Mouse (Mus musculus) gastrocnemius, adult 2 months (tissue): ENCODE data around the gene Smim5. TPM values are rescaled to one million over a fixed set of nuclear protein-coding genes. Genes with fewer than 3 reads are reported as not detected.

ENCODE experiments used
- DNase-seq: peaks from one replicate; pipeline ENCODE4 v3.0.0; 2022
- H3K27ac ChIP-seq: fragments of 200-600 bp; 2 replicates; pipeline ENCODE4 v1.8.1; 2022; ENCODE audit warnings: mild to moderate bottlenecking
- H3K4me3 ChIP-seq: fragments of 200-600 bp; 2 replicates; pipeline ENCODE4 v1.8.1; 2022; ENCODE audit warnings: mild to moderate bottlenecking, moderate library complexity
- CTCF ChIP-seq: fragments of 200-600 bp; IDR thresholded peaks from 2 replicates; pipeline ENCODE4 v1.8.1; 2022; ENCODE audit warnings: antibody characterized with exemption, mild to moderate bottlenecking, moderate library complexity
- intact Hi-C: fragments of 180-260 bp; cut with DNase I; formaldehyde crosslinking; loops from one replicate; pipeline ENCODE4 v1.15.1; 2025
- total RNA-seq, 2 experiments: library from RNA; stranded (reverse); gene quantifications; 2 replicates each; pipeline ENCODE4 v1.2.3; 2021

Smim5 gene
- total RNA-seq, 2 experiments from 2014 or later: 0.23 to 0.89 TPM

- no peak for TF ChIP-seq CTCF
These were observed 21.7 kb upstream of the Smim5 start for GRCm38 (mm10) chr11:115878071-115878470.

GRCm38 (mm10) chr11:115881002-115881401 is 18.8 kb upstream of the Smim5 start:
- Histone ChIP-seq H3K27ac (no peak overlapping the region), H3K4me3 (no peak overlapping the region)
- intact Hi-C loops: loop anchor here (1.0 kb wide), 1 partner anchor 158 kb away; no protein-coding TSS in a partner anchor
- DNase-seq: peak; percentile 53
- peak; percentile 80 for TF ChIP-seq CTCF

More at GRCm38 (mm10) chr11:115878071-115878470, 21.7 kb upstream of the Smim5 start:
- intact Hi-C loops: no loop called here
- H3K27ac ChIP-seq: no peak overlapping the region
- no peak overlapping the region for H3K4me3 ChIP-seq
- no peak for DNase-seq

- intact Hi-C loops: no loop called here
- no peak overlapping the region for H3K4me3 ChIP-seq
- DNase-seq: no peak
- TF ChIP-seq CTCF: no peak
- no peak overlapping the region for H3K27ac ChIP-seq
These were observed 16.5 kb upstream of the Smim5 start for GRCm38 (mm10) chr11:115883251-115883650.

- H3K27ac ChIP-seq: no peak overlapping the region
- intact Hi-C loops: no loop called here
- H3K4me3 ChIP-seq: no peak overlapping the region
- no peak for DNase-seq
- no peak for TF ChIP-seq CTCF
These were observed 15.4 kb upstream of the Smim5 start for GRCm38 (mm10) chr11:115884361-115884760.

- no peak overlapping the region for H3K4me3 ChIP-seq
- DNase-seq: no peak
- TF ChIP-seq CTCF: no peak
- intact Hi-C loops: no loop called here
- H3K27ac ChIP-seq: no peak overlapping the region
These were observed 14.5 kb upstream of the Smim5 start for GRCm38 (mm10) chr11:115885281-115885680.

- TF ChIP-seq CTCF: no peak
- DNase-seq: no peak
- intact Hi-C loops: no loop called here
- no peak overlapping the region for H3K27ac ChIP-seq
- H3K4me3 ChIP-seq: no peak overlapping the region
These were observed 13.3 kb upstream of the Smim5 start for GRCm38 (mm10) chr11:115886446-115886845.

DNA sequence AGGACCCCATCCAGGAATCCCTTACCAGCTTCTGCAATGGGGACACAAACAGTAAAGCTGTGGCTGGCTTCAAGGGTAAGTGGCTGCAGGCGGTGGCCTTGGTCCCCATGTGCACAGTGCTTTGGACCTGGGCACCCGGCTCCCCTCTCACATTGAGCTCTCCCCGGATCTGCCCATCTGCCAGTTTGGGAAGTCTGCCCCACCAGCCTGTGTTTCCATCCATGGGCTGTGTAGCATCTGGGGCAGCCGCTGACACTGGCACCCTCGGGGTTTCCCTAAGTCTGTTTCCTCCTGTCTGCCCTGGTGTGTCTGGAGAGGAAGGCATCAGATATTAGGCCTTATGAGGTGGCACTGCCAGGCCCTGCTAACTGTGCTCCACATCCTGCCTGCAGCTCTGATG is 11.7 kb upstream of the Smim5 start:
- no peak for TF ChIP-seq CTCF
- no peak overlapping the region for H3K27ac ChIP-seq
- intact Hi-C loops: no loop called here
- no peak for DNase-seq
- no peak overlapping the region for H3K4me3 ChIP-seq

DNA sequence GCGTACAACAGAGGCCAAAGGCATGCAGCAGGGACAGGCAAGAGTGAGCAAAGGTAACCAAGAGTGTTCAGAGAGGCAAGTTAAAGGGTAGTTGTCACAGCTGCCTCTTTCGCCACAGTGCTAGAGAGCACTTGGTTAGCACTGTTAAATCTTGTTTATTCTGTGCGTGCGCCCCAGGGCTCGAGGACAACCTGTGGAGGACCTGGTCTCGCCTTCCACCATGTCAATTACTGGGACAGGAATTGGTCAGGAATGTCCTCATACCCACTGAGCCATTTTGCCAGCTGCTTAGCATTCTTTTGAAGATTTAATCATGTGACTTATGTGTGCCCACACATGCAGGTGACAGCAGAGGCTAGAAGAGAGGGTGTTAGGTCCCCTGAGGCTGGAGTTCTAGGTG is 10.6 kb upstream of the Smim5 start:
- intact Hi-C loops: no loop called here
- no peak for TF ChIP-seq CTCF

DNA sequence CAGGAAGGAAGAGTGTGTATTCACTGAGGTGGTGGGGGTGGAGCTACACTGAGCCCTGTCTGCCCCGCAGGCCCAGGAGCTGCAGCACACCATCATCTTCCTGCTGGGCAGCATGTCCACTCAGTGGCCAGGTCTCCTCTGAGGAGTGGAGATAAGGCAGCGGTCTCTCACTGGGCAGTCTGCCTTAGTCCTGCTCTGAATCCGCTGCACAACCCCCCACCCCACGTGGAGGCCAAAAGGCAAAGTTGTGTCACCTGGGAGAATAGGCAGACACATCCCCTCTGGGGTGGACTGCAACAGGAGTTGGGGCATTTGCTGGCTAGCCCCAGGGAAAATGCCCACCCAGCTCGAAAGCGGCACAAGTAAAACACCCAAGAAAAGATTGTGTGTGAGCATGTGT is 7.6 kb upstream of the Smim5 start:
- Histone ChIP-seq H3K27ac (no peak overlapping the region), H3K4me3 (no peak overlapping the region)
- intact Hi-C loops: no loop called here
- TF ChIP-seq CTCF: no peak
- DNase-seq: no peak

More for the DNA sequence above, 10.6 kb upstream of the Smim5 start:
- no peak overlapping the region for H3K4me3 ChIP-seq
- H3K27ac ChIP-seq: no peak overlapping the region
- DNase-seq: no peak

GRCm38 (mm10) chr11:115893071-115893470 is 6.7 kb upstream of the Smim5 start:
- intact Hi-C loops: no loop called here
- DNase-seq: no peak
- no peak for TF ChIP-seq CTCF

GRCm38 (mm10) chr11:115894755-115895520 is 4.8 kb upstream of the Smim5 start:
- Histone ChIP-seq H3K4me3 (no peak overlapping the region), H3K27ac (no peak overlapping the region)
- DNase-seq: no peak
- peak; percentile 34 for TF ChIP-seq CTCF
- intact Hi-C loops: no loop called here

More at GRCm38 (mm10) chr11:115893071-115893470, 6.7 kb upstream of the Smim5 start:
- no peak overlapping the region for H3K4me3 ChIP-seq
- H3K27ac ChIP-seq: no peak overlapping the region

DNA sequence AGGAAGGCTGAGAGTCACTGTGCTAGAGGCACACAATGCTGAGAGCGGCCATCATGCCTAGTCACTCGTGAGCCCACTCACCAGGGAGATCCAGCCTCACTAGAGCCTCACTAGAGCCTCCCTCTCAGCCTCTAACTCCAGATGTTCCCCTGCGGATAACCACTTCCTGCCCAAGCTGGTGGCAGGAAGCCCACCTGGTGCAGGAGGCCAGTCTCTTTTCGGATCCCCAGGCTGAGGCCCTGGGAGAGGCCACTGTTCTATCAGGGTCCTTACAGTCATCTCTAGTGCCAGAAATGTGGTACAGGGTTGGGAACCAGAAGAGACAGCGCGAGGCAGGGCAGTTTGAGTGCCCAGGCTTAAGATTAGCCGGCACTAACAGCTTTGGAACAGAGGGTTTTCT is 1.3 kb upstream of the Smim5 start:
- no peak overlapping the region for H3K27ac ChIP-seq
- no peak for DNase-seq
- no peak for TF ChIP-seq CTCF
- H3K4me3 ChIP-seq: no peak overlapping the region
- intact Hi-C loops: no loop called here

GRCm38 (mm10) chr11:115898886-115899285 is 880 bp upstream of the Smim5 start:
- Histone ChIP-seq H3K4me3 (no peak overlapping the region), H3K27ac (no peak overlapping the region)
- TF ChIP-seq CTCF: peak; percentile 64
- peak; percentile 35 for DNase-seq
- intact Hi-C loops: no loop called here
